Mouse (Mus musculus) adrenal gland, postnatal 36 days (tissue): Measurements from ENCODE around the gene Snx6. TPM values are rescaled to one million over a fixed set of nuclear protein-coding genes. Genes with fewer than 3 reads are reported as not detected.
"Not testable (repeated sequence)": the region's sequence is repeated elsewhere in the genome, so short reads cannot be mapped to it uniquely, and the experiment has no call there.

Source experiments
- DNase-seq, 2 experiments: peaks; one replicate each; pipeline ENCODE4 v3.0.0; 2021; ENCODE audit warnings: mixed read lengths in 1 of 2
- long read RNA-seq, 2 experiments: library from polyadenylated mRNA; stranded (forward); transcript quantifications; one replicate each; pipeline ENCODE4 v2.0.0; 2021; ENCODE audit warnings: borderline sequencing depth in 2 of 2
- total RNA-seq, 2 experiments: library from RNA; stranded (reverse); gene quantifications; 2 replicates each; pipeline ENCODE4 v1.2.3; 2021

Gene Snx6
- 10 to 100 TPM; 62.8 to 67.5 TPM for total RNA-seq
- long read RNA-seq, experiment 1, transcript Snx6-201 (14 exons, 1,928 nt) = major isoform, 89 of 140 reads
- long read RNA-seq, experiment 1, partial matches to known transcripts = 35 of 140 reads
- long read RNA-seq, experiment 1, other reads (novel, unspliced or antisense) = 16 of 140 reads
- long read RNA-seq, experiment 2, transcript Snx6-201 (14 exons, 1,928 nt) = major isoform, 26 of 35 reads
- long read RNA-seq, experiment 2, partial matches to known transcripts = 8 of 35 reads
- long read RNA-seq, experiment 2, other reads (novel, unspliced or antisense) = 1 of 35 reads

- DNase-seq = peak; percentile 91 to 92
These were observed at the start of gene Snx6 for GRCm38 (mm10) chr12:54795153-54795998. TSS of gene Snx6 (minus strand) at chr12:54795703.

- no peak for DNase-seq
These were observed 48.9 kb upstream of the Snx6 start for GRCm38 (mm10) chr12:54844415-54844814.

GRCm38 (mm10) chr12:54841576-54841975, 46.1 kb upstream of the Snx6 start:
- DNase-seq = no peak

GRCm38 (mm10) chr12:54839815-54840214, 44.3 kb upstream of the Snx6 start:
- peak in 1 of 2 experiments; percentile 11 for DNase-seq

- no peak for DNase-seq
These were observed 43.4 kb upstream of the Snx6 start for GRCm38 (mm10) chr12:54838931-54839330.

GRCm38 (mm10) chr12:54835608-54836570, 40.4 kb upstream of the Snx6 start:
- DNase-seq = no peak

GRCm38 (mm10) chr12:54834925-54835447, 39.5 kb upstream of the Snx6 start:
- DNase-seq = peak; percentile 82 to 86

- DNase-seq = no peak
These were observed 38.4 kb upstream of the Snx6 start for GRCm38 (mm10) chr12:54833856-54834399.

- not testable (repeated sequence) for DNase-seq
These were observed 36.4 kb upstream of the Snx6 start for GRCm38 (mm10) chr12:54831927-54832326.

- DNase-seq = peak; percentile 84 to 87
These were observed 35.1 kb upstream of the Snx6 start for GRCm38 (mm10) chr12:54830574-54830973.

- no peak for DNase-seq
These were observed 34.4 kb upstream of the Snx6 start for GRCm38 (mm10) chr12:54829876-54830275.

GRCm38 (mm10) chr12:54828043-54828442, 32.5 kb upstream of the Snx6 start:
- DNase-seq = no peak

GRCm38 (mm10) chr12:54825202-54825601, 29.7 kb upstream of the Snx6 start:
- DNase-seq = no peak

- peak in 1 of 2 experiments; percentile 11 for DNase-seq
These were observed 27.4 kb upstream of the Snx6 start for GRCm38 (mm10) chr12:54822836-54823426.

GRCm38 (mm10) chr12:54820684-54821161, 25.2 kb upstream of the Snx6 start:
- no peak for DNase-seq

GRCm38 (mm10) chr12:54819181-54819935, 23.9 kb upstream of the Snx6 start:
- no peak for DNase-seq

- DNase-seq = no peak
These were observed 14.6 kb upstream of the Snx6 start for GRCm38 (mm10) chr12:54810142-54810541.

GRCm38 (mm10) chr12:54807481-54807880, 12.0 kb upstream of the Snx6 start:
- DNase-seq = no peak

- DNase-seq = no peak
These were observed 10.6 kb upstream of the Snx6 start for GRCm38 (mm10) chr12:54806131-54806530.
